ENCODE assay signal across 8 mouse cellular contexts in genomic region chr7:116503879-116504817, GRCm38 (mm10). TPM values are rescaled to one million over a fixed set of nuclear protein-coding genes. Genes with fewer than 3 reads are reported as not detected.
DNase-seq lines count a peak whose midpoint lies in the region; ATAC-seq and TF ChIP-seq lines count a peak whose summit lies in the region.

Gene Nucb2 (plus strand): TSS chr7:116504369.

- H3K9ac ChIP-seq in forebrain, embryonic 16.5 days (replicated peaks; ENCODE audit: low read depth, low read length) = peak within 1 kb of the TSS; percentile 80
- H3K9ac ChIP-seq in lung, embryonic 14.5 days = peak within 1 kb of the TSS; percentile 81

- intact Hi-C loops in heart, postnatal 36 days (cut with DNase I) = loop anchor here (2.0 kb wide), 1 partner anchor 45 kb away; no protein-coding TSS in a partner anchor

- peaks cover 4% of the 10 kb centered on the region for H3K4me1 ChIP-seq in G1E (ENCODE audit: insufficient read depth, low read depth, low read length)
- H3K4me1 ChIP-seq in forebrain, embryonic 16.5 days (replicated peaks; ENCODE audit: control insufficient read depth, insufficient read depth, low read length) = peaks cover 5% of the 10 kb centered on the region; the same call in 1 of the 2 replicates
- H3K4me1 ChIP-seq in lung, embryonic 14.5 days (ENCODE audit: insufficient read depth) = no peaks in the 10 kb centered on the region
- peaks cover 2% of the 10 kb centered on the region; the same call in 1 of the 2 replicates for H3K4me1 ChIP-seq in olfactory bulb, adult 2 months (ENCODE audit: control insufficient read depth, insufficient read depth, low read length)
- peaks cover 7% of the 10 kb centered on the region for H3K4me1 ChIP-seq in thymus, adult 2 months (replicated peaks; ENCODE audit: control insufficient read depth, insufficient read depth, low read length)

- WGBS in forebrain, embryonic 16.5 days = under 1% methylated on average over 51 of the region's 51 CpGs
- under 1% methylated on average over 50 of the region's 51 CpGs for WGBS in lung, embryonic 14.5 days
- under 1% methylated on average over 51 of the region's 51 CpGs for WGBS in olfactory bulb, adult 2 months
- WGBS in thymus, adult 2 months = 1% methylated on average over 51 of the region's 51 CpGs

- H3K27ac ChIP-seq in forebrain, embryonic 16.5 days (ENCODE audit: low read length) = peak within 1 kb of the TSS; percentile 80
- H3K27ac ChIP-seq in layer of hippocampus, adult 2 months = peak within 1 kb of the TSS; percentile 95
- peak within 1 kb of the TSS; percentile 34; the same call in 1 of the 2 replicates for H3K27ac ChIP-seq in lung, embryonic 14.5 days (ENCODE audit: low read depth)
- H3K27ac ChIP-seq in olfactory bulb, adult 2 months (ENCODE audit: insufficient read depth, low read depth, low read length) = peak within 1 kb of the TSS; percentile 64
- no peak within 1 kb of the TSS for H3K27ac ChIP-seq in thymus, adult 2 months (ENCODE audit: control insufficient read depth, insufficient read depth, low read length)

- H3K4me3 ChIP-seq in G1E (ENCODE audit: low read depth, low read length) = peak within 1 kb of the TSS; percentile 75
- peak within 1 kb of the TSS; percentile 68 for H3K4me3 ChIP-seq in forebrain, embryonic 16.5 days (replicated peaks; ENCODE audit: low read length)
- peak within 1 kb of the TSS; percentile 99 for H3K4me3 ChIP-seq in layer of hippocampus, adult 2 months
- H3K4me3 ChIP-seq in lung, embryonic 14.5 days (ENCODE audit: low read depth, low read length) = peak within 1 kb of the TSS; percentile 78
- H3K4me3 ChIP-seq in olfactory bulb, adult 2 months (ENCODE audit: insufficient read depth, low read depth, low read length) = peak within 1 kb of the TSS; percentile 53
- peak within 1 kb of the TSS; percentile 62 for H3K4me3 ChIP-seq in thymus, adult 2 months (ENCODE audit: control insufficient read depth, insufficient read depth, low read length)

- DNase-seq in G1E (ENCODE audit: low spot score) = peak; percentile 78
- DNase-seq in cerebellum, adult 18-20 months = peak; percentile 98 to 100
- peak; percentile 96 to 97 for DNase-seq in heart, postnatal 36 days
- peak; percentile 99 to 100 for DNase-seq in layer of hippocampus, adult 2 months (ENCODE audit: low spot score in 2 of 2)
- peak; percentile 99 for DNase-seq in lung, embryonic 14.5 days
- peak; percentile 96 for DNase-seq in thymus, adult 2 months

- peak; percentile 97 for ATAC-seq in G1E (ENCODE audit: extremely low read depth, insufficient number of reproducible peaks, low FRiP score, poor library complexity, severe bottlenecking)
- ATAC-seq in forebrain, embryonic 16.5 days = peak; percentile 100
- ATAC-seq in lung, embryonic 14.5 days (ENCODE audit: insufficient read depth) = peak; percentile 100

- H3K9me3 ChIP-seq in G1E (replicated peaks) = no peaks in the 10 kb centered on the region
- H3K9me3 ChIP-seq in forebrain, embryonic 16.5 days (ENCODE audit: control insufficient read depth, low read length) = no peaks in the 10 kb centered on the region
- no peaks in the 10 kb centered on the region for H3K9me3 ChIP-seq in lung, embryonic 14.5 days (ENCODE audit: low read depth, low read length)

- no peak for TF ChIP-seq CTCF in G1E (IDR thresholded peaks at IDR 0.05; ENCODE audit: low read depth, low read length)
- TF ChIP-seq CTCF in layer of hippocampus, adult 2 months (conservative IDR thresholded peaks at IDR 0.05) = peak; percentile 67
- TF ChIP-seq CTCF in lung, embryonic 14.5 days (IDR thresholded peaks at IDR 0.05; ENCODE audit: low read depth) = peak; percentile 47
- no peak for TF ChIP-seq CTCF in olfactory bulb, adult 2 months (IDR thresholded peaks at IDR 0.05; ENCODE audit: insufficient read depth, low read depth, low read length)
- TF ChIP-seq CTCF in thymus, adult 2 months (IDR thresholded peaks at IDR 0.05; ENCODE audit: borderline replicate concordance, control insufficient read depth, extremely low read depth, insufficient read depth, low read length, poor library complexity) = no peak

- no peaks in the 10 kb centered on the region for H3K36me3 ChIP-seq in G1E (replicated peaks)
- H3K36me3 ChIP-seq in forebrain, embryonic 16.5 days (ENCODE audit: control insufficient read depth, insufficient read depth) = no peaks in the 10 kb centered on the region
- no peaks in the 10 kb centered on the region for H3K36me3 ChIP-seq in lung, embryonic 14.5 days (ENCODE audit: insufficient read depth)
- H3K36me3 ChIP-seq in thymus, adult 2 months (ENCODE audit: control insufficient read depth, insufficient read depth, low read length) = no peaks in the 10 kb centered on the region

- peak; percentile 70 for TF ChIP-seq POLR2A in olfactory bulb, adult 2 months (IDR thresholded peaks at IDR 0.05; ENCODE audit: insufficient read depth, low read depth, low read length)
- TF ChIP-seq POLR2A in thymus, adult 2 months (IDR thresholded peaks at IDR 0.05; ENCODE audit: control insufficient read depth, extremely low read depth, insufficient read depth, low read length, poor library complexity) = peak; percentile 61; the same call in 1 of the 2 replicates

- H3K27me3 ChIP-seq in G1E (ENCODE audit: insufficient read depth, low read length) = no peaks in the 10 kb centered on the region
- no peaks in the 10 kb centered on the region for H3K27me3 ChIP-seq in forebrain, embryonic 16.5 days (replicated peaks; ENCODE audit: control insufficient read depth, insufficient read depth, low read length)
- H3K27me3 ChIP-seq in lung, embryonic 14.5 days (ENCODE audit: insufficient read depth, low read length) = no peaks in the 10 kb centered on the region
- no peaks in the 10 kb centered on the region for H3K27me3 ChIP-seq in thymus, adult 2 months (ENCODE audit: control insufficient read depth, insufficient read depth, low read length)

- peak within 1 kb of the TSS; percentile 93 for H3K4me2 ChIP-seq in forebrain, embryonic 16.5 days (ENCODE audit: low read length)
- H3K4me2 ChIP-seq in lung, embryonic 14.5 days = peak within 1 kb of the TSS; percentile 87

RNA-seq across cellular contexts. Expression of gene Nucb2, which starts in this region (rescaled TPM):
- total RNA-seq in G1E (2014; fragmentation: Nextera tagmentation) (6.0 and 6.3 TPM in 2 replicates), G1E (2017) (3.4 and 5.3 TPM in 2 replicates)
- polyA plus RNA-seq in G1E (2012) = 0.20 and 0.64 TPM in 2 replicates
- 18.9 and 19.1 TPM in 2 replicates for polyA plus RNA-seq in forebrain, embryonic 16.5 days (2015; fragmentation: Nextera tagmentation; extraction: Ambion mirVana)
- 1 to 10 TPM; 8.0 to 8.1 TPM for total RNA-seq in heart, postnatal 36 days (2021)
- 10 to 100 TPM; 22.1 to 24.5 TPM for total RNA-seq in layer of hippocampus, adult 2 months (2021)
- polyA plus RNA-seq in lung, embryonic 14.5 days (2014; fragmentation: Nextera tagmentation; extraction: Ambion mirVana) = 16.8 and 20.2 TPM in 2 replicates
- not detected in 2 replicates for polyA plus RNA-seq in olfactory bulb, adult 2 months (2012; ENCODE audit: insufficient read depth, insufficient read length, low replicate concordance, missing spikeins)
- 0.70 and 1.2 TPM in 2 replicates for polyA plus RNA-seq in thymus, adult 2 months (2012; rRNA removed)

Comparison
In these comparisons a context has a peak if more than half of its experiments do, and no peak if none do; other contexts are left out.
1. CTCF ChIP-seq: peak in layer of hippocampus, adult 2 months (single experiment) and lung, embryonic 14.5 days (single experiment); none in G1E (single experiment), olfactory bulb, adult 2 months (single experiment) and thymus, adult 2 months (single experiment).
2. Peak in every context shown above with its lines, with median percentiles within 50 percentile points of each other: ATAC-seq, DNase-seq and H3K4me3 ChIP-seq.